Mouse (Mus musculus) embryo, embryonic 10 days (tissue): ENCODE measurements at regions not wholly inside any gene's neighbourhood (a gene's known extent, or its start where the extent isn't known, plus 50 kb on each side); places are given as distances from the start of the nearest gene placed in this dataset.

ENCODE experiments used
- DNase-seq: peaks from one replicate; pipeline ENCODE4 v3.0.0-alpha.2; 2015; ENCODE audit warnings: low spot score

DNA sequence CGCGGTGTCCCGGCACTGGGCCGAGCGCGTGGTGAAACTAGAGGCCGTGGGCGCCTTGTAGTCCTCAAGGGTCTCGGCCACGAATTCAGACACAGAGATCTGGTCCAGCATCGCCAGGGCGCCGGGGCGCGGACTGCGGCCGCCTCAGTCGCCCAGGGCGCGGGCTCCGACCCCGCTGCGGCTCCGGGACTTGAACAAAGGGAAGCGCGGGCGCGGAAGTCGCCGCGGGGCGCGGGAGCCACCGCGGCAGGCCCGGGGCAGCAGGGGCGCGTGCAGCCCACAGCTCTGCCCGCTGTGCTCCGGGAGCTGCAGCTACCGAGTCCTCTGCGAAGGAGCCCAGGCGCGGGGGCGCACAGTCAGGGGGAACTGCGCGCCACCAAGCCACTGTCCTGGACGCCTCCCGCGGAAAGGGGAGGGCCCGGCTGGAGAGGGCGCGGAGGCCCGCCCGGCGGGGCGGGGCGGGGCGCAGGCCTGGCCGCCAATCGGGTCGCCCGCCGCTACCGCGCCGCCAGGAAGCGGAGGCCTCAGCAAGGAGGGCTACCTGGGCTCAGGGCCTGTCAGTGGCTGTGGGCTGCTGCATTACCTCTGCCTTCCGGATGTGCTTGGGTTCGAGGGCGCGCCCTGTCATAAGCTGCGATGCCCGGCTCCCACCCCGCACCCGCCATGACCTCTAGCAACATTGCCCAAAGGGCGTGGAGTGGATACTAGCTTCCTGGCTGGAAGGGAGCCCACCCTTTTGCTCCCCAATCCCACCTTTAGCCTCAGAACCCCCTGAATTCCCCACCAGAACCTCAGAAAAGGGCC lies 155.2 kb upstream of the 9030624G23Rik start:
- peak; percentile 18 for DNase-seq
